Mouse (Mus musculus) adrenal gland, postnatal 25 days (tissue): ENCODE results near the gene Ablim2. TPM values are rescaled to one million over a fixed set of nuclear protein-coding genes. Genes with fewer than 3 reads are reported as not detected.

Experiments
- DNase-seq: peaks from one replicate; pipeline ENCODE4 v3.0.0; 2021; ENCODE audit warnings: mixed read lengths
- total RNA-seq: library from RNA; stranded (reverse); gene quantifications from 2 replicates; pipeline ENCODE4 v1.2.3, GENCODE M21; 2021

Gene Ablim2
- total RNA-seq, 1 experiment from 2014 or later = 7.8 TPM

DNA sequence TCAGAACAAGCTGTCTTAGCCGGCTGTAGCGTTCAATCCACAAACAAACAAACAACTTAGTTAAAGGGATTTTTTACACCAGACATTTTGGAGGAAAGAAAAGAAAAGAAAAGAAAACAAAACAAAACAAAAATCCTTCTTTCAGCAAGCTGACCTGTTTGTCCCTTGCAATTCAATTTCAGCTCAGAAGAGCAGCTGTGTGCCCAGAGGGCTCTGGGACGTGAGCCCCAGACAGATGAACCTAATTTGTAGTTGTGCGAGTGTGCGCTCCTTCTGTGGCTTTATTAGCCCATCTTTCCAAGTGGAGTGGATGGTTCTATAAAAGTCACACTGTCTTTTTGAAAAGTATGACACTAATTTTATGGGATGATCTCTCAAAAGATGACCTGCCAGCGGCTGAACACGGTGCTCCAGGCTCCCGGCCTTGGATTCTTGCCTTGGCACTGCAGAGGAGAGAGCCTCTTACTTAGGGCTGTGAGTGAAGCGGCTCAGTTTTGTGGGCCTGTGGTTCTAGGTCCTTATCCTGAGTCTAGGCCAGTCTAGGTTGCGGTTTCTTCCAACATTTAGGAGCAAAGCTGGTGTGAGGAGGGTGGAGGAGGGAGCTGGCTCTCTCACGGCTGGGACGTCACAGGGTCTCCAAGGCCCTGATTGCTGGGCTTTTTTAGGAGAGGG lies 158.1 kb downstream of the Ablim2 start:
- peak; percentile 24 for DNase-seq

DNA sequence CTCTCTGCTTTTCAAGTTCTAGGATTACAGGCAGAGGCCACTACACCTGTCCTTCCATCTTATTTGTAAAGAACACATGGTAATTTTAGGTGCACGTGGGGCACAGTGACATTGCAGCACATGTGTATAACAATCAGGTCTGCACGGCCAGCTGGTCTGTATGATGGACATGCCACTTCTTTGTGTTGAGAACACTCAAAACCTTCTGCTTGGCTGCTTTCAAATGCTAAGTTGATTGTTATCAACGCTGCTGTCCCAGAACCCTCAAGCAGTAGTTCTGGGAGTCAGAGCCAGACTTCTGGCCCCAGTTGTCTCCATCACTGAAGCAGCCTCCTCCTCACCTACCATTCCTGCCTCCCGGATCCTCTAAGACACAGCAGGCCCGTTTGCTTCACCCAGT lies 159.0 kb downstream of the Ablim2 start:
- DNase-seq = no peak

DNA sequence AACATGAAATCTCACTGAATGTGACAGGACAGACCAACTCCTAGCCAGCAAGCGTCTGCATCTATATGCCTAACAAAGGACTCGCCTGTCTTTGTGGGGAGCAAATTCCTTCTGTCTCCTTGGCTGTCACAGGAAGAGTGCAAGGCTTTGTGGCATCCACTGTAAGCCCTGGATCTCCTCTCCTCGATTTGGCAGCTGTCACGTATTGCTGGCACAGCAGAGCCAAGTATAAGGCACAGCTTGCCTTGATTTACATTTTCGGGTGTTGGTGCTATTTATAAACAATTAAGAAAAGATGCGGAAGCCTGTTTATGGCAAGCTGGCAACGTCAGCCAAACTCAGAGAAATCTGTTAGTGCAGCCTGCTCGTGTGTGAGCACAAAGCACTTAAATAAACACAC lies 160.7 kb downstream of the Ablim2 start:
- no peak for DNase-seq

DNA sequence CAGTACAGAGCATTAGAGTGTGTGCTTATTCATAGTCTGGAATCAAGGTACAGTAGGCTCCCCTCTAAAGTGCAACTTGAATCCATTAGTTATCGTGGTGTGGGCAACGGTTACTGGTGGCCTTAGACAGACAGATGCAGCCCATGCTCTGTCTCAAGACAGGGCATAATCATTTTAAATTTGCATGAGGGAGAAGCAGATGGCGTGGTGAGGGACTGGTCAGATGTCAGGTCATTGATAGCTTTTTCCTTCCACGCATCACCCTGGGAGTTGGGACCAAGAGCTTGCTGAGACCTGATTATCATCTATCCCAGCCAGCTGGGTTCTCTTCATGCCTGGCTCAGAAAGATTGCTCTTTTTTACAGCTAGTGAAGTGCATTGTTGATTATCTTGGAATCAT lies 162.4 kb downstream of the Ablim2 start:
- no peak for DNase-seq

DNA sequence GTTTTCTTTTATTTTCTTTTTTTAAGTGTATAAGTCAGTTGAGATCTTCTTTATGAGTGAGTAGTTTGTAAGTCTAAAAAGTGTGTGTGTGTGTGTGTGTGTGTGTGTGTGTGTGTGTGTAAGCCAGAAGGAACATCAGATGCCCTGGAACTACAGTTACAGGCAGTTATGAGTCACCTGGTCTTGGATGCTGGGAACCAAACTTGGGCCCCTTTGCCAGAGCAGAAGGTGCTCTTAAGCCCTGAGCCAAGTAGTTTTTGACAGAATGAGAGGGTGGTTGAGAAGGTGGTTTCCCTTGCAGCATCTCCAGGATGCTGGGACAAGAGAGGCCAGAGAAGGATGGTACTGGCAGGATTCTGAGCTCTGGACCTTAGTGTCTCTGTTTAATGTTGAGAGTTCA lies 162.9 kb downstream of the Ablim2 start:
- no peak for DNase-seq

DNA sequence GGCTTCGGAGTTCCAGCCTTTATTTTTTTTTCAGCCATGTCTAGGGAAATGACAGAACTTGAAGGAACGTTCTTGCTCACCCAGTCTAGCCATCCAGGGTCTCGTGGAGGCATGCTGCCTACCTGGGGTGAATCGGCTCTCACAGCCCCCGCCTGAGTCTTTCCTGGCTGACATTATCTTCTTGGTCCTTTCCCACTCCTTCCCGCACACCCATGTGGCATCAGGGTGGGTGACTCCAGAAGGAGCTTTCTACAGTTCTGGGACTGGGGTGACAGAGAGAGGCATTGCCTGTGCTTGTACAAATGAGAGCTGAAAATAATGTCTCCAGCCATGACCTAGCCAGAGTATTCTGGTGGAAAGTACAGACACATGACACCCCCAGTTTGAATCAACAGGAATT lies 163.5 kb downstream of the Ablim2 start:
- DNase-seq = no peak

DNA sequence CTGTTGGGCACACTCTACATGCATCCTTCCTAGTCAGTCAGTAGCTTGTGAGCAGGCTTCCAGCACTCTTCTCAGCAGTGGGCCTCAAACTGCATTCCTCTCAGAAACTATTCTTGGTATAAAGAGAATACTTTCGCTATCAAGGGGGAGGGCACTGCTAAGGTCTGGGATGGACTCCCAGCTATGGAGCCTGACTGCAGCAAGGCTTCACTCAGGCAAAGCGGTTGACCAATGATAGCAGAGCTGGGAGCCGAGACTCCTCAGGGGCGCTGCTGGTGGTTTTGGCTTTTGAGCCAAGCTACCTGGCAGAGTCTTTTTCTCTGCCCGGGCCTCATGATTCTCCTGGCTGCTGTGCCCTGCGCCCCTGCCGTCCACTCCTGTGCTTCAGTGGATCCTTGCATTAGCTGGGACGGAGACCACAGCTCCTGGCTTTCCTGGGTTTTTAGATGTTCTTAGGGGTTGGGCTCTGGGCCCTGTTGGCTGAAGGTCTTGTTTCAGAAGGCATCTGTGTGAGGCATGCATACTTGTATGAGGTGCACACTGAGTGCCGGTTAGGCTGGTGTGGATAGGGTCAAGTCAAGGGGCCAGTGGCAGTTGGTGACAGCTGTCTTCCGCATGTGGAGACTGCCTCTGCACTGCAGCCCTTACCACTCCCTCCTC lies 164.0 kb downstream of the Ablim2 start:
- peak; percentile 16 for DNase-seq

DNA sequence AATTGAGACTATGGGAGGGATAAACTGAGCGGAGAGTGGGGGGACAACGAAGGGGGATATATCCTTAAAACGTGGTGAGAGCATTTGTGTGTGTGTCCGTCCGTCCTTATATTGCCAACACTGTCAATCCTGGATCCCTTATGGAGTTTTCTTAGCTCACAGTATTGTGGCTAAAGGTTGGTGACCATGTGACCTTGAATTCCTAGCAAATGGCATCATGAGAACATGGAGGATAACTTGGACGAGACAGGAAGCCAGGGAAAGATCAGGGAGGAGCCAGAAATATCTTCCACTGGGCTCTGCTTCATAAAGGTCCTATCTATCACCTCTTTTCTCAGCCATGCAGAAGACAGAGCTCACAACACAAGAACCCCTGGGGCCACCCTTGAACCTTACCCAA lies 165.8 kb downstream of the Ablim2 start:
- no peak for DNase-seq

DNA sequence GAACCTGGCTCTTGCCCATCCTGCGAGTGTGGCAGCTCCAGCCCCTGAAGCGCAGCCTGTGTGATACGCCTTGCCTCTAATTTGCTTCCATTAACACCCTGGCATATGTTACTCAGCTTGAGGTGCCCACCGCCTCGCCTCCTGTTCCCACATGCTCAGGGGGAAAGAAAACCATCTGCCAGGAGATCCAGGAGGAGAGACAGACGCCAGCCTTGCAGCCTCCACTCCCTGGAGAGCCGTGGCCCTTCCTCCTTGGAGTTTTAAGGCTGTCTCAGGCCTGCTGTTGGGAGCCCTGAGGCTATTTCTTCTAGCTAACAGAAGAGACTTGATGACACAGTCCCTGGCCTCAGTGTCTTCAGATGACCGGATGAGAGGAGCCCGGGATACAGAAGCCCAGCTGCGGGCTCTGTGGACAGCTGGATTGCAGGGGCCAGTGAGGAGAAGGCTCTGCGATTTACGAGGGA lies 167.5 kb downstream of the Ablim2 start:
- DNase-seq = no peak

DNA sequence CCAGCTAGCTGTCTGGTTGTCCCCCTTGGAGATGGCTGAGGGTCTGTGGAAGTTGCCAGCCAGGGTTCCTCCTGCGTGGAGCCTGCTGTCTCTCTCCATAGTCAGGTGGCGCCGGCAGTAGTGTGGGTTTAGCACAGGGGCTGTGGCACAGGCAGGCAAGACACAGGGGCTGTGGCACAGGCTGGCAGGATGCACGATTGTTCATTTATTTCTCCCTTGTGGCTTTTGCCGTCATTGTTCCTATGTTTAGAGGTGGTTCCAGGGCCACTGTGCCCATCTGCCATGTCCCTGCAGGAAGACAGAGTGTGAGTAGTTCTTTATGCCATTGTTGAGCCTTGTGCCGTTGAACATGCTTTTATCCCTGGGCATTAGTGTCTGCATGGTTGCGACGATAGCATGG lies 168.8 kb downstream of the Ablim2 start:
- DNase-seq = no peak

DNA sequence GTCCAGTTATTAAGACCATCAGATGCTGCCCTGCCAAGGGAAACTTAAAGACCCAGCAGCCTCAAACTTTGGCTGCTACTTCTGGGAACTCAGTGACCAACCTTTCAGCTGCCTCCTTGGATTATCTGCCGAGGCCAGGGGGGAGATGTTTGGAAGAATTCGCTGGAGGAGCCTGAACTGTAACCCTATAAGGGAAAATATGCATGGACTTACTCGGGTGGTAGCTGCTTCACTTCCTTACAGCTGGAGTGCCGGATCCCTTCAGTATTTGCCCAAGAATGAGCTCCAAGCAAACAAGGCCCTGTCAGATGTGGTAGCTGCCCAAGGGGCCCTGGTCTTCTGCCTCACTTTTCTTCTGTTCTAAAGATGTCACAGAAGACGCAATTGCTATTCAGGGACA lies 173.6 kb downstream of the Ablim2 start:
- DNase-seq = no peak

DNA sequence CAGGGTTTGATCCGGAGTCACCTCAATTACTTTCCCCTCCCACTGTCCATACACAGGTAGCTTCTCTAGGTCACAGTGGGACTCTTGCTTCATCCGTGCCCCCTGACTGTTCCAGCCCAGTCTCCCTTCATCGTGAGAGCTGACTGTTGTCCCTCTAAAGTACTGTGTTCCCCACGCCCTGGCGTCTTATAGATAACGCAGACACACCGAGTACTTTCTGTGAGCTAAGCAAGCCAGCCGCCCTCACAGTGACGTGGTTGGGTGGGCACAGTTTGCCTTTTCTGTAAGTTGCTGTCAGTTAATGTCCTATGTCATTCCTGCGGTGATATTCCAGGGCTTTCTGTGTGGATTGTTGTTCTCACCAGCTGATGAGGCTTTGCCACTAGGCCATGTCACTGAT lies 175.4 kb downstream of the Ablim2 start:
- no peak for DNase-seq

Other genes starting within 250 kb of the Ablim2 start
- gene Cpz, start 232.2 kb upstream of the Ablim2 start, total RNA-seq = 0.76 and 0.81 TPM in 2 replicates
- 7.3 and 9.0 TPM in 2 replicates for gene Trmt44, start 182.8 kb upstream of the Ablim2 start, total RNA-seq
- gene Acox3, start 174.8 kb upstream of the Ablim2 start, total RNA-seq = 70.0 and 75.0 TPM in 2 replicates
- 35.5 and 44.3 TPM in 2 replicates for gene Htra3, start 78.1 kb upstream of the Ablim2 start, total RNA-seq
- 10.6 and 13.9 TPM in 2 replicates for gene Sh3tc1, start 17.9 kb upstream of the Ablim2 start, total RNA-seq
- gene Afap1, start 135.4 kb downstream of the Ablim2 start, total RNA-seq = 20.4 and 22.6 TPM in 2 replicates